Mouse (Mus musculus) mouse trophoblast stem cell (cell line): ENCODE results near the gene Dus3l.

Experiments
- in situ Hi-C, 2 experiments: fragments of 300-500 bp; cut with MseI, MboI; formaldehyde crosslinking; loops; 2 replicates in 1 of 2; 3 replicates in 1 of 2; pipeline ENCODE4 v1.15.1; 2025

The Dus3l gene

GRCm38 (mm10) chr17:56792588-56792987 is 28.0 kb downstream of the Dus3l start:
- in situ Hi-C loops = no loop called here

- in situ Hi-C loops = no loop called here
These were observed 29.2 kb downstream of the Dus3l start for GRCm38 (mm10) chr17:56793614-56794319.

DNA sequence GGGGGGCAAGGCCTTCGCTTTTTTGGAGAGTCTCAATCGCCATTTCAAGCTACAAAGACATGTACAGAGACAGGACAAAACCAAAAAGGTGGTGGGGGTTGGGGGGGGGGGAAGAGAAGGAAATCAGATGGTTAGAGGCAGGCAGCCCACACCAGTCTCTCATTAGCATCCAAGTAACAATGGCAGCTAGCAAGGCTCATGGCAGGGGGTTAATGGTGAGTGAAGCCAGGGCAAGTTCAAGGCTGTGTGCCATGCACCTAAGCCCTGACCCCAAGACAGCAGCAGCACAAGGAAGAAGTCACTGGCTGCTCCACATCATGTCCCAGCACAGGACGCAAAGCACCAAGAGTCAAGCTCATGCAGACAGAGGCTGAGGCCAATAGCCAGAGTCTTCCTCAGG is 34.7 kb downstream of the Dus3l start:
- in situ Hi-C loops = no loop called here

- in situ Hi-C loops = no loop called here
These were observed 37.5 kb downstream of the Dus3l start for GRCm38 (mm10) chr17:56802065-56802464.

GRCm38 (mm10) chr17:56804952-56805351 is 40.4 kb downstream of the Dus3l start:
- in situ Hi-C loops = no loop called here

- in situ Hi-C loops = no loop called here
These were observed 41.2 kb downstream of the Dus3l start for GRCm38 (mm10) chr17:56805784-56806183.

- in situ Hi-C loops = no loop called here
These were observed 44.0 kb downstream of the Dus3l start for GRCm38 (mm10) chr17:56808518-56808917.

DNA sequence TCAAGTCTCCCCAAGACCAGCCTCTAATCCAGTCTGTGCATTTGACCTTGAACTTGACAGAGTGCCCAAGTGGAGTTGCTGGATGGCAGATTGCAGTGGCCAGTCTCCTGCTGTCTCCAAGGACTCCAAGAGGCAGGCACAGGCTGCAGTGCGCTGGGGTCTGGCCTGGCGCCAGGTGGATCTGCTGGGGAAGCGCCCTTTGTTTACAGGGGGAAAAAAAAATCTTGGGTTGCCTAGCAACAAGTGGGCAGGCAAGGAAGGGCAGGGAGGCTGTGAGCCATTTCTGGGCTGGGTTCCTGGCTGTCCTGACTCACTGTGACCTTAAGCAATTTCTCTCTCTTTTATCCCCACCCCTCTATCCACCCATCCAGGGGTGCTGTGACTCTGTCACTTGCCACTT is 45.7 kb downstream of the Dus3l start:
- in situ Hi-C loops = no loop called here

DNA sequence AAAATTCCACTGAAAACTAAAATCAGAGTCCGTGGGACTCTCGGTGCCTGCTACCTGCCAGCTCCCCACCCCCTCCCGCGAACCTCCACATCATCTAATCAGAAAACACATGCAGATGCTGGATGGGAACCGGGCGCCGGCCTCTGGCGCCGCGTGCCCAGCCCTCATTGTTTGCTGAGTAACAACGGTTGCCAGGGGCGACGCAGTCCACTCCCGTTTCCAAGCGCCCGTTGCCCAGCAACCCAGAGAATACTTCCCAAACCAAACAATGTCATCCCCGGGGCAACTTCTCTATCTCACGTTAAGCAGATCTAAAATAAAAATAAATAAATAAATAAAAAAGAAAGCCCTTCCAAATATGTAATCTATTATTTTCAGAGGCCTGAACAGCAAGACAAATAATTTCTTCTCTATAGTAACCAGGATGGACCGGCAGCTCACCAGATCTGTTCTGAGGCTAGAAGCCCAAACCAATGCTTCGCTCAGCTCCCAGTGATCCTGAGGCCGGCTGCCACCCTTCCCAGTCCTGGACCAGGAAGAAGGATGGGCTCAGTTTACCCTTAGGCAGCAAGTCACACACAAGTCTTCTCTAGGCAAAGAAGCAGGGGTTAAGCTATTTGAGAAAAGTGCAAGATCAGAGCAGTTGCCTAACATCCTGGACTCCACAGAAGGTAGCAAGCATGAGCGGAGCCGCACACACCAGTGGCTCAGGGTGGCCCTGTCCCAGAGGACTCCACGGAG is 49.9 kb downstream of the Dus3l start:
- in situ Hi-C loops = loop anchor here in 1 of 2 experiments (5.0 kb wide), 1 partner anchor 43 kb away; no protein-coding TSS in a partner anchor

- in situ Hi-C loops = loop anchor here in 1 of 2 experiments (5.0 kb wide), 1 partner anchor 42 kb away; no protein-coding TSS in a partner anchor
These were observed 50.4 kb downstream of the Dus3l start for GRCm38 (mm10) chr17:56815057-56815345.

GRCm38 (mm10) chr17:56818067-56818636 is 53.6 kb downstream of the Dus3l start:
- in situ Hi-C loops = loop anchor here in 1 of 2 experiments (5.0 kb wide), 1 partner anchor 39 kb away; no protein-coding TSS in a partner anchor

DNA sequence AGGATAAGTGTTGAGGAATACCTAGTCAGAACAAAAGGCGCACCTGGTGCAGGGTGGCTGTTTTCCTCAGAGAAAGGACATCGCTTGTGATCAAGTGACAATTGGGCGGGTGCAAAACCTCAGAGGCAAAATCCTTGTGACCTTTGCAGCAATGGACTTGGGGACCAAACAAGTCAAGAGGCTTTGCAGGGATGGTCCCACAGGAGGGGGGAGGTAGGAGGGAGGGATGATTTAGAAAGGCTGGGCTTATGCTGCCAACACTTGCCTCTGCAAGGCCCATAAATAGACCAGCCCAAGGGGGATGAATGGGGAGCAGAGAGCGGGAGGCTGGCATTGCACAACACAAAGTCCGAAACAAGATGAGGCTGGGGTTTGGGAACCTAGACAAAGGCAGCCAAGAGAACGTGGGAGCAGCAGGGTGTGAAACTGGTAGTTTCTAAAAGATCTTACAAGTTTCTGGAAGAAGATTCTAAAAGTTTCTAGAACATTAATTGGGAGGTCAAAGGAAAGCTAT is 54.5 kb downstream of the Dus3l start:
- in situ Hi-C loops = loop anchor here in 1 of 2 experiments (5.0 kb wide), 1 partner anchor 38 kb away; no protein-coding TSS in a partner anchor
